Mouse (Mus musculus) yolk sac, embryonic 10.5 days (tissue): ENCODE results near the gene Gin1.
A peak's percentile ranks its signal among the peaks of the same experiment; 100 is the strongest.
"Not testable (repeated sequence)": the region's sequence is repeated elsewhere in the genome, so short reads cannot be mapped to it uniquely, and the experiment has no call there.

ENCODE experiments used
- DNase-seq: peaks from one replicate; pipeline ENCODE4 v3.0.0-alpha.2; 2017; ENCODE audit warnings: low spot score

Gin1 gene

GRCm38 (mm10) chr1:97769904-97770753 is at the start of gene Gin1, which contains the start of gene Ppip5k2:
TSS of gene Gin1 (plus strand) at chr1:97770172.
TSS of gene Ppip5k2 (minus strand) at chr1:97770411.
- DNase-seq: peak; percentile 94

- no peak for DNase-seq
Measured at GRCm38 (mm10) chr1:97726730-97727129, 43.2 kb upstream of the Gin1 start.

- DNase-seq: no peak
Measured at GRCm38 (mm10) chr1:97729339-97729738, 40.6 kb upstream of the Gin1 start.

GRCm38 (mm10) chr1:97743063-97743462 is 26.9 kb upstream of the Gin1 start:
- no peak for DNase-seq

- DNase-seq: no peak
Measured at GRCm38 (mm10) chr1:97745712-97746111, 24.3 kb upstream of the Gin1 start.

GRCm38 (mm10) chr1:97746261-97746660 is 23.7 kb upstream of the Gin1 start:
- no peak for DNase-seq

GRCm38 (mm10) chr1:97748163-97748562 is 21.8 kb upstream of the Gin1 start:
- DNase-seq: no peak

- no peak for DNase-seq
Measured at GRCm38 (mm10) chr1:97753216-97753615, 16.8 kb upstream of the Gin1 start.

- DNase-seq: no peak
Measured at GRCm38 (mm10) chr1:97754392-97754791, 15.6 kb upstream of the Gin1 start.

- DNase-seq: no peak
Measured at GRCm38 (mm10) chr1:97759841-97760240, 10.1 kb upstream of the Gin1 start.

- no peak for DNase-seq
Measured at GRCm38 (mm10) chr1:97760598-97760997, 9.4 kb upstream of the Gin1 start.

- DNase-seq: no peak
Measured at GRCm38 (mm10) chr1:97761477-97761876, 8.5 kb upstream of the Gin1 start.

- DNase-seq: not testable (repeated sequence)
Measured at GRCm38 (mm10) chr1:97765712-97766111, 4.3 kb upstream of the Gin1 start.

- DNase-seq: no peak
Measured at GRCm38 (mm10) chr1:97768089-97768488, 1.9 kb upstream of the Gin1 start.

GRCm38 (mm10) chr1:97768906-97769293 is 1.1 kb upstream of the Gin1 start:
- DNase-seq: no peak

GRCm38 (mm10) chr1:97769294-97769903 is 573 bp upstream of the Gin1 start:
- peak; percentile 61 for DNase-seq

GRCm38 (mm10) chr1:97771118-97771517 is 1.1 kb downstream of the Gin1 start:
- DNase-seq: no peak

- DNase-seq: no peak
Measured at GRCm38 (mm10) chr1:97771727-97772126, 1.8 kb downstream of the Gin1 start.

GRCm38 (mm10) chr1:97773362-97773761 is 3.4 kb downstream of the Gin1 start:
- DNase-seq: no peak

GRCm38 (mm10) chr1:97773973-97774372 is 4.0 kb downstream of the Gin1 start:
- no peak for DNase-seq

- DNase-seq: no peak
Measured at GRCm38 (mm10) chr1:97781674-97782073, 11.7 kb downstream of the Gin1 start.

- no peak for DNase-seq
Measured at GRCm38 (mm10) chr1:97784928-97785327, 15.0 kb downstream of the Gin1 start.

GRCm38 (mm10) chr1:97785685-97786393 is 15.9 kb downstream of the Gin1 start:
- DNase-seq: no peak
